ENCODE assay signal across 21 mouse cellular contexts in the genomic region with DNA sequence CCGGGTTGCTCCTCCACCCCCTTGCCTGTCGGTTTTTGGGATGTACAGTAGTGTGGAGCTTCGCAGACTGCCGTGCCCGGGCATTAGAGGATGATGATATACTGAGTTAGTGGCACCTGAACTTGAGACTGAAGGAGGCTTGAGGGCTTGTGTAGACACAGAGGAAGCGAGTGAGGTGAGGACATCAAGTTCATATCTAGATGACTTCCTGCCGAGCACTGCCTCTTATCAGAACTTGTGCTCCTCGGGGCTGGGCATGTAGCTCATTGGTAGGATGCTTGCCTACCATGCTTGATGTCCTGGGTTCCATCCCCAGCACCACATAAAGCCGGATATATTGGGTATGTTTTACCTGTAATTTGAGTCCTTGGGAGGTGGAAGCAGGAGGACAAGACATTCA. TPM values are rescaled to one million over a fixed set of nuclear protein-coding genes. Genes with fewer than 3 reads are reported as not detected.
DNase-seq lines count a peak whose midpoint lies in the region; ATAC-seq lines count a peak whose summit lies in the region.
"Had no signal": no experiment of that assay in that cellular context is flagged by ENCODE, and none has a peak within 500 bp of the region (broad histone marks: within the 10 kb centered on the region; RNA-seq: fewer than 3 reads in every experiment).

No protein-coding gene starts in this region.

- H3K9me3 ChIP-seq in liver, embryonic 13.5 days (replicated peaks): no peaks in the 10 kb centered on the region
- H3K9me3 ChIP-seq: embryonic facial prominence, embryonic 12.5 days; heart, embryonic 10.5 days; intestine, embryonic 15.5 days; midbrain, embryonic 12.5 days; neural tube, embryonic 12.5 days had no signal

- H3K36me3 ChIP-seq in liver, embryonic 13.5 days: peaks cover 40% of the 10 kb centered on the region
- H3K36me3 ChIP-seq: embryonic facial prominence, embryonic 12.5 days; intestine, embryonic 15.5 days; limb, embryonic 12.5 days had no signal

- DNase-seq in liver, embryonic 13.5 days: no peak
- no peak for DNase-seq in gastrocnemius, postnatal 4 days (ENCODE audit: low spot score in 2 of 2)
- no peak for DNase-seq in adrenal gland, postnatal 36 days
- DNase-seq in spleen, adult 12 weeks (ENCODE audit: low spot score): no peak
- DNase-seq: cerebellum, adult 9-10 months; heart, postnatal 14 days; kidney, postnatal 4 days; layer of hippocampus, adult 9-11 months; lung, embryonic 14.5 days; lung, postnatal 36 days; thymus, postnatal 25 days had no signal

- H3K4me3 ChIP-seq in liver, embryonic 13.5 days (replicated peaks): peak overlapping the region; percentile 4
- H3K4me3 ChIP-seq: embryonic facial prominence, embryonic 12.5 days; heart, embryonic 10.5 days; intestine, embryonic 15.5 days; limb, embryonic 12.5 days; midbrain, embryonic 12.5 days; neural tube, embryonic 12.5 days had no signal

- peak; percentile 41 for ATAC-seq in CD4-positive, CD25-positive, alpha-beta regulatory T cell, adult 4 months
- peak; percentile 49 for ATAC-seq in erythroblast, adult 5-6 weeks (replicated peaks; ENCODE audit: low FRiP score, poor library complexity, severe bottlenecking)
- ATAC-seq in liver, embryonic 13.5 days (ENCODE audit: low read depth): peak; percentile 71
- peak; percentile 56 for ATAC-seq in megakaryocyte progenitor cell, adult 5-6 weeks (replicated peaks; ENCODE audit: poor library complexity)
- ATAC-seq: intestine, embryonic 15.5 days had no signal

- peaks cover 96% of the 10 kb centered on the region for H3K4me1 ChIP-seq in liver, embryonic 13.5 days (replicated peaks)
- H3K4me1 ChIP-seq: embryonic facial prominence, embryonic 12.5 days; limb, embryonic 12.5 days; midbrain, embryonic 12.5 days; neural tube, embryonic 12.5 days had no signal

- peak overlapping the region; percentile 51 for H3K9ac ChIP-seq in liver, embryonic 13.5 days
- H3K9ac ChIP-seq: embryonic facial prominence, embryonic 12.5 days; hindbrain, embryonic 14.5 days; intestine, embryonic 15.5 days; limb, embryonic 12.5 days; lung, embryonic 14.5 days; midbrain, embryonic 12.5 days; neural tube, embryonic 12.5 days had no signal

- H3K27me3 ChIP-seq in liver, embryonic 13.5 days: no peaks in the 10 kb centered on the region
- H3K27me3 ChIP-seq: embryonic facial prominence, embryonic 12.5 days; intestine, embryonic 15.5 days; limb, embryonic 12.5 days; midbrain, embryonic 12.5 days; neural tube, embryonic 12.5 days had no signal

- WGBS in liver, embryonic 13.5 days (ENCODE audit: insufficient replicate concordance): 48% methylated on average over 9 of the region's 9 CpGs

- H3K27ac ChIP-seq in liver, embryonic 13.5 days: peak overlapping the region; percentile 77
- H3K27ac ChIP-seq: embryonic facial prominence, embryonic 12.5 days; heart, embryonic 10.5 days; hindbrain, embryonic 14.5 days; intestine, embryonic 15.5 days; limb, embryonic 12.5 days; midbrain, embryonic 12.5 days; neural tube, embryonic 12.5 days had no signal

- peak overlapping the region; percentile 46 for H3K4me2 ChIP-seq in liver, embryonic 13.5 days
- H3K4me2 ChIP-seq: embryonic facial prominence, embryonic 12.5 days; hindbrain, embryonic 14.5 days; intestine, embryonic 15.5 days; limb, embryonic 12.5 days; lung, embryonic 14.5 days; midbrain, embryonic 12.5 days; neural tube, embryonic 12.5 days had no signal

RNA-seq across cellular contexts. Expression of gene Hectd4, which starts 10.8 kb away (rescaled TPM):
- polyA plus RNA-seq in CD4-positive, CD25-positive, alpha-beta regulatory T cell, adult 4 months (2017; shearing (Covaris generic)): 1 to 10 TPM; 8.8 to 9.8 TPM
- total RNA-seq in erythroblast, adult 5-6 weeks (2015; ENCODE audit: low replicate concordance): 338 and 374 TPM in 2 replicates
- 587 and 871 TPM in 2 replicates for total RNA-seq in erythroblast, adult 5-6 weeks (2017; ENCODE audit: low replicate concordance)
- polyA plus RNA-seq in liver, embryonic 13.5 days (2015; fragmentation: Nextera tagmentation; extraction: Ambion mirVana): 6.9 and 7.6 TPM in 2 replicates
- 16.2 and 22.8 TPM in 2 replicates for total RNA-seq in megakaryocyte progenitor cell, adult 5-6 weeks (2015)
- 6.5 and 9.2 TPM in 2 replicates for total RNA-seq in megakaryocyte progenitor cell, adult 5-6 weeks (2017)
- 10 to 100 TPM; 17.3 to 20.3 TPM for total RNA-seq in gastrocnemius, postnatal 4 days (2021)
- total RNA-seq in adrenal gland, postnatal 36 days (2021): 10 to 100 TPM; 22.1 to 23.2 TPM

RNA-seq across cellular contexts. Expression of gene Rpl6, which starts 26.5 kb away (rescaled TPM):
- 1,000 to 10,000 TPM; 1,708 to 1,898 TPM for polyA plus RNA-seq in CD4-positive, CD25-positive, alpha-beta regulatory T cell, adult 4 months (2017; shearing (Covaris generic))
- 559 and 902 TPM in 2 replicates for total RNA-seq in erythroblast, adult 5-6 weeks (2015; ENCODE audit: low replicate concordance)
- 408 and 598 TPM in 2 replicates for total RNA-seq in erythroblast, adult 5-6 weeks (2017; ENCODE audit: low replicate concordance)
- polyA plus RNA-seq in liver, embryonic 13.5 days (2015; fragmentation: Nextera tagmentation; extraction: Ambion mirVana): 556 and 610 TPM in 2 replicates
- total RNA-seq in megakaryocyte progenitor cell, adult 5-6 weeks (2015): 2,970 and 3,030 TPM in 2 replicates
- 1,387 and 1,567 TPM in 2 replicates for total RNA-seq in megakaryocyte progenitor cell, adult 5-6 weeks (2017)
- 100 to 1,000 TPM; 868 to 943 TPM for total RNA-seq in gastrocnemius, postnatal 4 days (2021)
- 1,000 to 10,000 TPM; 1,036 to 1,050 TPM for total RNA-seq in adrenal gland, postnatal 36 days (2021)

RNA-seq across cellular contexts. Expression of gene Ptpn11, which starts 39.6 kb away (rescaled TPM):
- polyA plus RNA-seq in CD4-positive, CD25-positive, alpha-beta regulatory T cell, adult 4 months (2017; shearing (Covaris generic)): 1 to 10 TPM; 7.2 to 8.0 TPM
- total RNA-seq in erythroblast, adult 5-6 weeks (2015; ENCODE audit: low replicate concordance): 8.3 and 8.6 TPM in 2 replicates
- total RNA-seq in erythroblast, adult 5-6 weeks (2017; ENCODE audit: low replicate concordance): 23.6 and 26.5 TPM in 2 replicates
- 12.5 TPM in 2 replicates for polyA plus RNA-seq in liver, embryonic 13.5 days (2015; fragmentation: Nextera tagmentation; extraction: Ambion mirVana)
- 20.8 TPM in 2 replicates for total RNA-seq in megakaryocyte progenitor cell, adult 5-6 weeks (2015)
- total RNA-seq in megakaryocyte progenitor cell, adult 5-6 weeks (2017): 41.5 and 48.1 TPM in 2 replicates
- 10 to 100 TPM; 82.3 to 85.0 TPM for total RNA-seq in gastrocnemius, postnatal 4 days (2021)
- total RNA-seq in adrenal gland, postnatal 36 days (2021): 100 to 1,000 TPM; 100 to 135 TPM

Comparison
In these comparisons a context has a peak if more than half of its experiments do, and no peak if none do; other contexts are left out.
1. RNA of gene Hectd4, which starts 10.8 kb away (total RNA-seq): 338 to 871 TPM in erythroblast, adult 5-6 weeks; 22.1 to 23.2 TPM in adrenal gland, postnatal 36 days, 6.5 to 22.8 TPM in megakaryocyte progenitor cell, adult 5-6 weeks and 17.3 to 20.3 TPM in gastrocnemius, postnatal 4 days; every median in the first group is over 10 times any median in the second.
2. Peak in every context shown above with its lines, with median percentiles within 50 percentile points of each other: ATAC-seq.